Mouse (Mus musculus) thymus, postnatal 25 days (tissue): Measurements from ENCODE around the gene Ate1.
"Not testable (repeated sequence)": the region's sequence is repeated elsewhere in the genome, so short reads cannot be mapped to it uniquely, and the experiment has no call there.

ENCODE experiments used
- DNase-seq: peaks from one replicate; pipeline ENCODE4 v3.0.0; 2022

Ate1 gene

GRCm38 (mm10) chr7:130390060-130390459 is 130.1 kb downstream of the Ate1 start:
- not testable (repeated sequence) for DNase-seq

GRCm38 (mm10) chr7:130386308-130386707 is 133.9 kb downstream of the Ate1 start:
- DNase-seq: no peak

GRCm38 (mm10) chr7:130385732-130386294 is 134.4 kb downstream of the Ate1 start:
- DNase-seq: no peak

- DNase-seq: no peak
Measured at GRCm38 (mm10) chr7:130382126-130382525, 138.0 kb downstream of the Ate1 start.

- no peak for DNase-seq
Measured at GRCm38 (mm10) chr7:130381387-130381951, 138.7 kb downstream of the Ate1 start.

GRCm38 (mm10) chr7:130380769-130381355 is 139.3 kb downstream of the Ate1 start:
- DNase-seq: no peak

GRCm38 (mm10) chr7:130380367-130380766 is 139.8 kb downstream of the Ate1 start:
- no peak for DNase-seq

- DNase-seq: no peak
Measured at GRCm38 (mm10) chr7:130379886-130380285, 140.3 kb downstream of the Ate1 start.

GRCm38 (mm10) chr7:130378308-130378707 is 141.9 kb downstream of the Ate1 start:
- DNase-seq: no peak

GRCm38 (mm10) chr7:130374311-130374710 is 145.9 kb downstream of the Ate1 start:
- no peak for DNase-seq

GRCm38 (mm10) chr7:130368827-130369641 is 151.1 kb downstream of the Ate1 start:
- no peak for DNase-seq

GRCm38 (mm10) chr7:130368036-130368826 is 151.9 kb downstream of the Ate1 start:
- DNase-seq: no peak

- DNase-seq: no peak
Measured at GRCm38 (mm10) chr7:130367222-130368035, 152.7 kb downstream of the Ate1 start.

GRCm38 (mm10) chr7:130365711-130366110 is 154.5 kb downstream of the Ate1 start:
- no peak for DNase-seq
